In the genomic region with DNA sequence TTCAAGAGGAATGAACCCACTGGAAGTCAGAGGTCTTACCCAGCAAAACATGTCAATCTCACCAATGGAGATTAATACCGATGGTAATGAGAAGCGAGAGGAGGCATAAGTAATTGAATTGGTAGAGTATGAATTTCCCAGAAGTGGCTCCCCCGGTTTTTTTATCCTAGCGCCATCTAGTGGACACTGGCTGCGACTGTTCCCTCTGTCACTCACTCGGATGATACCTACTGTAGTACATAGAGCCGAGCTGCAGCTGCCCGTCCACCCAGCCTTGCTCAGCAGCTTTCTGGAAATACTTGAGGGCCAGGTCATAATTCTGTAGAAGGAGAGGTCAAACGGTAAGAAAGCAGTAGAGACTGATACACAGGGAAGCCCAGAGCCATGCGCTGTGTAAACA, we compare ENCODE assay signal across 9 mouse cellular contexts. TPM values are rescaled to one million over a fixed set of nuclear protein-coding genes. Genes with fewer than 3 reads are reported as not detected.
DNase-seq lines count a peak whose midpoint lies in the region; ATAC-seq lines count a peak whose summit lies in the region.
"Had no signal": no experiment of that assay in that cellular context is flagged by ENCODE, and none has a peak within 500 bp of the region (broad histone marks: within the 10 kb centered on the region; RNA-seq: fewer than 3 reads in every experiment).

No protein-coding gene starts in this region.

- H3K4me1 ChIP-seq in heart, embryonic 11.5 days (ENCODE audit: control insufficient read depth, insufficient read depth, low read length): no peaks in the 10 kb centered on the region
- no peaks in the 10 kb centered on the region for H3K4me1 ChIP-seq in forebrain, embryonic 16.5 days (replicated peaks; ENCODE audit: control insufficient read depth, insufficient read depth, low read length)
- no peaks in the 10 kb centered on the region for H3K4me1 ChIP-seq in intestine, embryonic 16.5 days (ENCODE audit: control insufficient read depth, insufficient read depth, low read length)
- no peaks in the 10 kb centered on the region for H3K4me1 ChIP-seq in midbrain, embryonic 12.5 days
- H3K4me1 ChIP-seq: megakaryocyte, embryonic 14.5 days had no signal

- H3K36me3 ChIP-seq in heart, embryonic 11.5 days (ENCODE audit: control insufficient read depth, insufficient read depth, low read length): peaks cover 13% of the 10 kb centered on the region
- peaks cover 43% of the 10 kb centered on the region for H3K36me3 ChIP-seq in forebrain, embryonic 16.5 days (ENCODE audit: control insufficient read depth, insufficient read depth)
- H3K36me3 ChIP-seq in intestine, embryonic 16.5 days (ENCODE audit: control insufficient read depth, insufficient read depth, low read length): peaks cover 12% of the 10 kb centered on the region
- H3K36me3 ChIP-seq in midbrain, embryonic 12.5 days: peaks cover 79% of the 10 kb centered on the region

- no peaks in the 10 kb centered on the region for H3K9me3 ChIP-seq in heart, embryonic 11.5 days (replicated peaks; ENCODE audit: control insufficient read depth, low read length)
- H3K9me3 ChIP-seq in forebrain, embryonic 16.5 days (ENCODE audit: control insufficient read depth, low read length): no peaks in the 10 kb centered on the region
- no peaks in the 10 kb centered on the region for H3K9me3 ChIP-seq in intestine, embryonic 16.5 days (ENCODE audit: control insufficient read depth, low read length)
- no peaks in the 10 kb centered on the region for H3K9me3 ChIP-seq in midbrain, embryonic 12.5 days
- H3K9me3 ChIP-seq: megakaryocyte, embryonic 14.5 days had no signal

- intact Hi-C loops in left cerebral cortex, postnatal 36 days (cut with DNase I): no loop called here

- no peak overlapping the region for H3K9ac ChIP-seq in heart, embryonic 11.5 days (ENCODE audit: low read depth, low read length)
- no peak overlapping the region for H3K9ac ChIP-seq in forebrain, embryonic 16.5 days (replicated peaks; ENCODE audit: low read depth, low read length)
- no peak overlapping the region for H3K9ac ChIP-seq in intestine, embryonic 16.5 days (ENCODE audit: low read depth, low read length)
- no peak overlapping the region for H3K9ac ChIP-seq in midbrain, embryonic 12.5 days (replicated peaks)

- no peak overlapping the region for H3K4me3 ChIP-seq in heart, embryonic 11.5 days (ENCODE audit: low read depth, low read length)
- H3K4me3 ChIP-seq in forebrain, embryonic 16.5 days (replicated peaks; ENCODE audit: low read length): no peak overlapping the region
- no peak overlapping the region for H3K4me3 ChIP-seq in intestine, embryonic 16.5 days (ENCODE audit: low read length)
- no peak overlapping the region for H3K4me3 ChIP-seq in midbrain, embryonic 12.5 days
- H3K4me3 ChIP-seq: megakaryocyte, embryonic 14.5 days had no signal

- WGBS in heart, embryonic 11.5 days (ENCODE audit: insufficient replicate concordance): 31% methylated on average over 10 of the region's 10 CpGs
- 24% methylated on average over 10 of the region's 10 CpGs for WGBS in forebrain, embryonic 16.5 days
- WGBS in intestine, embryonic 16.5 days: 32% methylated on average over 10 of the region's 10 CpGs
- WGBS in midbrain, embryonic 12.5 days: 28% methylated on average over 10 of the region's 10 CpGs

- no peak overlapping the region for H3K27ac ChIP-seq in heart, embryonic 11.5 days (ENCODE audit: low read depth, low read length)
- H3K27ac ChIP-seq in forebrain, embryonic 16.5 days (ENCODE audit: low read length): no peak overlapping the region
- no peak overlapping the region for H3K27ac ChIP-seq in intestine, embryonic 16.5 days (ENCODE audit: low read length)
- no peak overlapping the region for H3K27ac ChIP-seq in midbrain, embryonic 12.5 days (replicated peaks)

- H3K4me2 ChIP-seq in heart, embryonic 11.5 days: no peak overlapping the region
- H3K4me2 ChIP-seq in forebrain, embryonic 16.5 days (ENCODE audit: low read length): no peak overlapping the region
- H3K4me2 ChIP-seq in intestine, embryonic 16.5 days (ENCODE audit: low read depth, low read length): no peak overlapping the region
- H3K4me2 ChIP-seq in midbrain, embryonic 12.5 days (replicated peaks): no peak overlapping the region

- peak; percentile 89 for DNase-seq in heart, adult 11 months
- DNase-seq in cerebellum, adult 11 months: peak; percentile 19
- peak; percentile 30 to 43 for DNase-seq in left cerebral cortex, postnatal 36 days (ENCODE audit: low spot score in 2 of 2)
- peak; percentile 9 for DNase-seq in spleen, adult 12 weeks (ENCODE audit: low spot score)

- ATAC-seq in heart, embryonic 11.5 days (replicated peaks; ENCODE audit: insufficient number of reproducible peaks, low FRiP score, low TSS enrichment): no peak; the same call in 1 of the 2 replicates
- peak; percentile 84 for ATAC-seq in forebrain, embryonic 16.5 days
- ATAC-seq in intestine, embryonic 16.5 days: peak; percentile 81
- peak; percentile 78 for ATAC-seq in midbrain, embryonic 12.5 days (ENCODE audit: low FRiP score, low read depth)

- H3K27me3 ChIP-seq in heart, embryonic 11.5 days (ENCODE audit: control insufficient read depth, insufficient read depth, low read length): no peaks in the 10 kb centered on the region
- no peaks in the 10 kb centered on the region for H3K27me3 ChIP-seq in forebrain, embryonic 16.5 days (replicated peaks; ENCODE audit: control insufficient read depth, insufficient read depth, low read length)
- H3K27me3 ChIP-seq in intestine, embryonic 16.5 days (replicated peaks; ENCODE audit: control insufficient read depth, insufficient read depth, low read length): no peaks in the 10 kb centered on the region
- H3K27me3 ChIP-seq in midbrain, embryonic 12.5 days: no peaks in the 10 kb centered on the region
- H3K27me3 ChIP-seq: megakaryocyte, embryonic 14.5 days had no signal

RNA-seq across cellular contexts. Expression of a gene that starts 27.8 kb away (rescaled TPM):
- polyA plus RNA-seq in heart, embryonic 11.5 days (2014; fragmentation: Nextera tagmentation; extraction: Ambion mirVana): 3.5 and 6.7 TPM in 2 replicates
- polyA plus RNA-seq in forebrain, embryonic 16.5 days (2015; fragmentation: Nextera tagmentation; extraction: Ambion mirVana): 4.7 and 6.4 TPM in 2 replicates
- polyA plus RNA-seq in intestine, embryonic 16.5 days (2015; fragmentation: Nextera tagmentation; extraction: Ambion mirVana): 4.9 and 5.2 TPM in 2 replicates
- 10 to 100 TPM; 14.9 to 16.9 TPM for total RNA-seq in left cerebral cortex, postnatal 36 days (2021)
- 6.0 and 8.0 TPM in 2 replicates for polyA plus RNA-seq in midbrain, embryonic 12.5 days (2016; fragmentation: Nextera tagmentation; extraction: Ambion mirVana)

RNA-seq across cellular contexts. Expression of a gene that starts 33.0 kb away (rescaled TPM):
- polyA plus RNA-seq in heart, embryonic 11.5 days (2014; fragmentation: Nextera tagmentation; extraction: Ambion mirVana): 60.8 and 67.6 TPM in 2 replicates
- polyA plus RNA-seq in forebrain, embryonic 16.5 days (2015; fragmentation: Nextera tagmentation; extraction: Ambion mirVana): 109 and 126 TPM in 2 replicates
- polyA plus RNA-seq in intestine, embryonic 16.5 days (2015; fragmentation: Nextera tagmentation; extraction: Ambion mirVana): 85.4 and 99.2 TPM in 2 replicates
- total RNA-seq in left cerebral cortex, postnatal 36 days (2021): 100 to 1,000 TPM; 142 to 171 TPM
- polyA plus RNA-seq in midbrain, embryonic 12.5 days (2016; fragmentation: Nextera tagmentation; extraction: Ambion mirVana): 74.3 and 84.7 TPM in 2 replicates

Comparison
In these comparisons a context has a peak if more than half of its experiments do, and no peak if none do; other contexts are left out.
1. DNase-seq: peak in every context shown above with its lines; median percentile 89 in heart, adult 11 months; 36 in left cerebral cortex, postnatal 36 days; 19 in cerebellum, adult 11 months; 9 in spleen, adult 12 weeks.